Mouse (Mus musculus): ENCODE measurements around the gene Marc2.

DNA sequence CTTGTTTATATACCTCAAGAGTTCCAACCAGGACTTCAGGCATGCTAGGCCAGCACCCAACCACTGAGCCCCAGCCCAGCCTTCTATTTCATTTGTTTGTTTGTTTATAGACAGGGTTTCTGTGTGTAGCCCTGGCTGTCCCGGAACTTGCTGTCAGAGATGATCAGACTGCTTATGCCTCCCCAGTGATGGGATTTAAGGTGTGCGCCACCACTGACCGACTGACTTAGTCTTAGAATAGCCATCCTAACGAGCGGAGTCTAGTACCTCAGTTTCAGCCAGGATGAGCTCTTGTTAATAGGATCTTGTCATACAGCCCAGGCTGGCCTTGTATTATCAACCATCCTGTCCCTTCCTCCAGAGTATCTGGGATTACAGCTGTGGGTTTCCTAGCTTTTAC lies 35.0 kb upstream of the Marc2 start:
- TF ChIP-seq MAX (IDR thresholded peaks at IDR 0.05) (no peak), CTCF (IDR thresholded peaks at IDR 0.05; ENCODE audit: control insufficient read depth, insufficient read depth, insufficient read length) (no peak), MYOD1 (IDR thresholded peaks at IDR 0.05; ENCODE audit: control insufficient read depth, insufficient read length, low read depth) (no peak), MYOG (IDR thresholded peaks at IDR 0.05; ENCODE audit: control insufficient read depth, extremely low read depth, insufficient read length) (no peak), USF1 (IDR thresholded peaks at IDR 0.05; ENCODE audit: low read depth) (no peak)

All from C2C12 (cell line).